Mouse (Mus musculus): ENCODE measurements around the gene Pcgf2.

DNA sequence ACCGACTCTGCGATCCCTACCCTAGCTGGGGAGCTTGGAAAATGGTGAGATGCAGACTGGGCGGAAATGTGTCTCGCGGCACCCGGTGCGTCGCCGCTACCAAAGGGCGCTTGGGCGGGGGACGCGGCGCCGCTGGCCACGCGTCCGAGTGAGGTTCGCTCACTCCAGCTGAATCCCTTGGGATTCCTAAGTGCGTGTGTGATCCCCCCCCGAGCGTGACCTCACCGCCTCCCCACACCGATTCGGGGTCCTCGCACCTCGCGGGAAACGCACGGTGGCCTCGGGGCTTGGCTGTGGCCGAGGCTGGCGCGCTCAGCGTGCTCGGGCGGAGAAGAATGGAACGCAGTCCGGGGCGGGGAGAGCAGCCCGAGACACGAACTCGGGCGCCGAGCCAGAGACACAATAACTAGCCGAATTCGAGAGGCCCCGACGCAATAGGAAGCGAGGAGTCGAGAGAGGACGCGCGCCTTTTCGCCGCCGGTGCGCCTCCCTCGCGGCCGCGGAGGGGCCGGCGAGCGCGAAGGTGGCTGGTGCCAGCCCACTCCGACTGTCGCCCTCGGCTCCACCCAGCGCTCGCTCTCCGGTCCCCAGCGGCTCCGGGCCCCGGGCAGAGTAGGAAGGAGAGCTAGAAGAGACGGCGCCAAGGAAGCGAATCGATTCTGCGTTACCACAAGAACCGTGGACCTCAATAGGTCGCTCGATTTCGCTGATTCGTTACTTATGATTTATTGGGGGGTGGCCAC lies at the start of gene Pcgf2:
- TF ChIP-seq CTCF (IDR thresholded peaks at IDR 0.05; ENCODE audit: borderline replicate concordance, extremely low read depth, insufficient read depth, insufficient read length) (no peak), POLR2A (IDR thresholded peaks at IDR 0.05; ENCODE audit: borderline replicate concordance, extremely low read depth, insufficient read depth, insufficient read length, poor library complexity, severe bottlenecking) (peak; percentile 56)
